Mouse (Mus musculus): ENCODE results near the gene Zbtb32.

Zbtb32 gene

GRCm38 (mm10) chr7:30567555-30567954 is 31.2 kb downstream of the Zbtb32 start:
- no peak for DNase-seq (ENCODE audit: low read depth, low spot score)

- DNase-seq (ENCODE audit: low read depth, low spot score), result no peak
Observed at GRCm38 (mm10) chr7:30566033-30566432, 32.7 kb downstream of the Zbtb32 start.

GRCm38 (mm10) chr7:30564970-30565571 is 33.6 kb downstream of the Zbtb32 start, which contains the start of gene Igflr1:
Gene Igflr1 (plus strand): TSS chr7:30565427.
- DNase-seq (ENCODE audit: low read depth, low spot score), result no peak

- DNase-seq (ENCODE audit: low read depth, low spot score), result no peak
Observed at GRCm38 (mm10) chr7:30563906-30564280, 34.8 kb downstream of the Zbtb32 start.

- peak; percentile 97 for DNase-seq (ENCODE audit: low read depth, low spot score)
Observed at GRCm38 (mm10) chr7:30563117-30563905, 35.4 kb downstream of the Zbtb32 start, which contains the start of the genes U2af1l4, Gm49396 and Psenen. Gene U2af1l4 (plus strand): TSS chr7:30563301. Gene Gm49396 (plus strand): TSS chr7:30563344. Gene Psenen (minus strand): TSS chr7:30563627.

GRCm38 (mm10) chr7:30562526-30563116 is 36.1 kb downstream of the Zbtb32 start:
- peak; percentile 34 for DNase-seq (ENCODE audit: low read depth, low spot score)

GRCm38 (mm10) chr7:30560296-30560695 is 38.4 kb downstream of the Zbtb32 start:
- no peak for DNase-seq (ENCODE audit: low read depth, low spot score)

- peak; percentile 98 for DNase-seq (ENCODE audit: low read depth, low spot score)
Observed at GRCm38 (mm10) chr7:30559443-30559954, 39.2 kb downstream of the Zbtb32 start, which contains the start of gene Lin37. Gene Lin37 (minus strand): TSS chr7:30559838.

GRCm38 (mm10) chr7:30558656-30559442 is 39.9 kb downstream of the Zbtb32 start:
- peak; percentile 33 for DNase-seq (ENCODE audit: low read depth, low spot score)

GRCm38 (mm10) chr7:30557901-30558514 is 40.7 kb downstream of the Zbtb32 start:
- peak; percentile 32 for DNase-seq (ENCODE audit: low read depth, low spot score)

GRCm38 (mm10) chr7:30556894-30557536 is 41.7 kb downstream of the Zbtb32 start:
- peak; percentile 55 for DNase-seq (ENCODE audit: low read depth, low spot score)

GRCm38 (mm10) chr7:30553810-30554584 is 44.7 kb downstream of the Zbtb32 start:
- no peak for DNase-seq (ENCODE audit: low read depth, low spot score)

GRCm38 (mm10) chr7:30553021-30553589 is 45.6 kb downstream of the Zbtb32 start:
- no peak for DNase-seq (ENCODE audit: low read depth, low spot score)

GRCm38 (mm10) chr7:30552102-30553020 is 46.3 kb downstream of the Zbtb32 start, which contains the start of the genes Hspb6 and Proser3:
Gene Hspb6 (plus strand): TSS chr7:30552178.
Gene Proser3 (minus strand): TSS chr7:30552299.
- peak; percentile 99 for DNase-seq (ENCODE audit: low read depth, low spot score)

GRCm38 (mm10) chr7:30551445-30552101 is 47.1 kb downstream of the Zbtb32 start:
- peak; percentile 75 for DNase-seq (ENCODE audit: low read depth, low spot score)

- no peak for DNase-seq (ENCODE audit: low read depth, low spot score)
Observed at GRCm38 (mm10) chr7:30550603-30551002, 48.1 kb downstream of the Zbtb32 start.

GRCm38 (mm10) chr7:30549880-30550279 is 48.8 kb downstream of the Zbtb32 start:
- no peak for DNase-seq (ENCODE audit: low read depth, low spot score)
